Mouse (Mus musculus) olfactory bulb, adult 2 months (tissue): ENCODE measurements at regions not wholly inside any gene's neighbourhood (a gene's known extent, or its start where the extent isn't known, plus 50 kb on each side); places are given as distances from the start of the nearest gene placed in this dataset.

Experiments used
- CTCF ChIP-seq: fragments of 200-500 bp; IDR thresholded peaks from 2 replicates; pipeline ENCODE4 v1.5.1; 2012; ENCODE audit warnings: low read depth, mild to moderate bottlenecking, low read length, moderate library complexity; ENCODE audit not compliant: insufficient read depth
- POLR2A ChIP-seq: fragments of 200-500 bp; IDR thresholded peaks from 2 replicates; pipeline ENCODE4 v1.6.1; 2012; ENCODE audit warnings: mild to moderate bottlenecking, low read depth, low read length, moderate library complexity; ENCODE audit not compliant: insufficient read depth

DNA sequence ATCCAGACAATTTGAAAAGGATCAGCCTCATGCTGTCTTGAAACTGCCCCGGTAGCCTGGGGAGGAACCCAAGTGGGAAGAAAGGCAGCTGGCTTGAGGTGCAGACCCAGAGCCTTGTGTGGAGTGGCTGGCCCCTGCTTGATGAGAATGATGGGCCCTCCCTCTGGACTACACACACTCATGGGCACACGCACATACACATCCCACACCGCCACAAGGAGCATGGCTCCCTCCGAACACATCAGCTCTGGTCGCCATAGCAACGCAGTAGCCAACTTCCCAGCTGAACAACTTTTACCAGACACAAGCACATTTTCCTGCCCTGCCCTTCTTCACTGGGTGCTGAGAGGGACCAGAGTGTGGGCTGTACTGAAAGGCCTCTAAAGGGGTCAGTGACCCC, 101.2 kb downstream of the Rpl14 start:
- TF ChIP-seq CTCF (no peak), POLR2A (no peak)
